Mouse (Mus musculus): Measurements from ENCODE around the gene Lce1j.
"Not testable (repeated sequence)": the region's sequence is repeated elsewhere in the genome, so short reads cannot be mapped to it uniquely, and the experiment has no call there.

Gene Lce1j

DNA sequence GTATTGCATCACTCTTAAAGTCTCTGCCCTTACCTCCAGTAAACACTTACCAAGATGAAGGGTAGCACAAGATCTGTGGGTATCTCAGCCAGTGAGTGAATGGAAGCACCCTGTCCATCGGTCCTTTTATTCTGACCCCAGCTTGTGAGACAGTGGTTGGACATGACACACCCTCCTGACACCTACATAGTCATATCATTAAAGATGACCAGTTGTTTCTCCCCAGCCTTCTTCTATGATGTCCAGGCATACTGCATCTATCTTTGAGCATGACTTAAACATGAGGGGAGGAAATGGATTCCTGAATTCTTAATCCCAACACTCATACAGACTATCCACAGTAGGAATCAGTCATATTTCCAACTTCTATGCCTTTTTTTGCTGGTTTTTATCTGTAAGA lies at the start of gene Lce1j:
Gene Lce1j, minus strand, starts transcription at position 101 of the 400 bp plus-strand sequence.
- DNase-seq (ENCODE audit: low read depth in 1 of 2, low spot score in 2 of 2) = no peak

DNA sequence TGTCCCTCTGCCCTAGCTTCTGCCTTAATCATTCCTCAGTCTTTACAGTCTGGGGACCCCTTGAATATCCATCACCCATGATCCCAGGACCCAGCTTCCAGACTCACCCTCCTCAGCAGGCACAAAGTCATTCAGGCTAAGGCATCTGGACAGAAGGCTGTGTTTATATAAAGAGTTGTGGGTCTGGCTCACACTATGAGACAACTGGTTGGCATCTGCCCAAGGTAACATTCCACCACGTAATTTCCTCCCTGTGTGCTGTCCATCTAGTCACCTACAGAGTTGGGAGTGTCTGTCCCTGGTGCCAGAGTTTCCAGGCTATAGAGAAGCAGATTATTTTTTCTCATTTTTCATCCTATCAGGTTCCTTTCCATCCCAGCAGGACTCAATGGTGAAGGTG lies 36.8 kb upstream of the Lce1j start, which contains the start of gene Kprp:
Gene Kprp, minus strand, starts transcription at position 140 of the 400 bp plus-strand sequence.
- no peak for DNase-seq (ENCODE audit: low read depth in 1 of 2, low spot score in 2 of 2)

DNA sequence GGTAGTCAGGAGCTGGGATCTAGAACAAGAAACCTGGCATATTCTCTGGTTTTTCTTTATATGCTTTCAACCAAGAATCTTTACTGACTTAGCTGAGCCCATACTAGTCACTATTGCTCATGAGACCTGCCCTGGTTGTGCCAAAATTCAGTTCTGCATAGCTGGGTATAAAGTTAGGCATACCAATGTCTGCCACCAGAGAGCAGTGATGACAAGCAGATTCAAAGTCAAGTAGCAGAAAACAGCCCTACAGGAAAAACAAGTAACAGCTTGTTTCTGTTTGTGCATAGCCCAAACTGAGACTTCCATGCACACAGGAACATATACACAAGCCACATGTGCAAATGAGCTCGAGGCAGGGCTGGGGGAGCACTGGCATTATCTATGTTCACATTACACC lies 35.5 kb upstream of the Lce1j start:
- DNase-seq (ENCODE audit: low read depth in 1 of 2, low spot score in 2 of 2) = no peak

DNA sequence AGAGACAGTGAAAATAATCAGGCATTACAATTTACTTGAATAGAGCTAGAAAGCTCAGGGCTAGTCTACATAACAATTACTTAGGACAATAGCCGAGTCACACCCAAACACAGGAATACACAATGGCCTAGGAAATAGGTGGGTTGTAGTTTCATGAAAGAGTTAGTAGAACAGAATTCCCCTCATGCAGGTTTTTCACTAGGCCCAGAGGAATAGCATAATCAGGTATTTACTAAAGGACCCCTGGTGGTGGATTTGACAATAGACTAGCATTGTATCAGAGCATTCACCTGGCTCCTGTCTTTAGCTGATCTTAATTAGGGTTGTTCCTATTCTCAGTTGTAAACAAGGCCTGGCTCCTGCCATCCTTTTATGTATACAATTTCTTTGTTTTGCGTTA lies 25.7 kb upstream of the Lce1j start:
- not testable (repeated sequence) for DNase-seq (ENCODE audit: low read depth in 1 of 2, low spot score in 2 of 2)

DNA sequence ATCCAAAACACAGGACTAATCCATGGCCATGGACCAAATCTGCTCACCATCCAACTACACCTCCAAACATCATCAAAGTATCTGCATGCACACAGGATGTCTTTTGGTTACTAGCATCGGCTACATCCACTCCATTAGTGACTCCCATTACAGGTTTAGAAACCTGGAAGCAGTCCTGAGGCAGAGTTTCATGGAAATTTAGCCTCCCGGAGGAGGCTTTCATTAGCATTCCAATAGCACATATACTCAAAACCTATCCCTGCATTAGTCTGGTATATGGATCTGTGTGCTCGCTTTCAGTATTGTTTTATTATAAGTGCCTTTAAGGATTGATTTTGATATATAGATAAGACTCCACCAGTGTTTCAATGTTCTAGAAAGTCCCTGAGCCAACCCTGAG lies 25.3 kb upstream of the Lce1j start:
- DNase-seq (ENCODE audit: low read depth in 1 of 2, low spot score in 2 of 2) = no peak

DNA sequence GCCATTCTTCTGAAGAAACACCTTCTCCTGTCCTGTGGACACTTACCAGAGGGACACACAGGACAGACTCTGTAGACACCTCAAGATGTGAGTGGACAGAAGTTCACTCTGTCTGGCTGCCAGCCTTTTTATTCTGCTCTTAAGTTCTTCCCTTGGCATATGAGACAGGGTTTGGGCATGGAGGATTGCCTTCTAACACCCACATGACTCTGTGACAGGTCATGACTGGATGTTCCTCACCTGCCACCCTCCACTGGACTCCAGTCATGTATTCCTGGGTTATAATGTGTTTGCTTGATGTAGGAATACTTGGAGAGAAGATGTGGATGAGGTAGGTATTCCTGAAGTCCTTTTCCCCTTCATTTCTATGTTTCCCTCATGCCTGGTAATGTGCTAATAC lies 17.5 kb upstream of the Lce1j start, which contains the start of gene Lce1k:
Gene Lce1k, minus strand, starts transcription at position 101 of the 400 bp plus-strand sequence.
- no peak for DNase-seq (ENCODE audit: low read depth in 1 of 2, low spot score in 2 of 2)

DNA sequence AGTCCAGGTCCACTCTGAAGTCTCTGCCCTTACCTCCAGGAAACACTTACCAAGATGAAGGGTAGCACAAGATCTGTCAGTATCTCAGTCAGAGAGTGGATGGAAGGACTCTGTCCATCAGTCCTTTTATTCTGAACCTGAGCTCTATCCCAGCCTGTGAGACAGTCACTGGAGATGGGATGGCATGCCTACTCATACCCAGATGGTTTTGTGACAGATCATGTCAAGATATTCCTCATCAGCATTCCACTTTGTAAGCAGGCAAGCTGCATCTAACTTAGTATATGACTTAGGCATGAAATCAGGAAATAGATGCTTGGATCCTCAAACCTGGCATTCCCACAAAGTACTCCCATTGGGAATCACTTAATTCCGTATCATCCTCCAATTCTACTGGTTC lies 11.5 kb downstream of the Lce1j start, which contains the start of gene Lce1i:
Gene Lce1i, minus strand, starts transcription at position 101 of the 400 bp plus-strand sequence.
- DNase-seq (ENCODE audit: low read depth in 1 of 2, low spot score in 2 of 2) = no peak

DNA sequence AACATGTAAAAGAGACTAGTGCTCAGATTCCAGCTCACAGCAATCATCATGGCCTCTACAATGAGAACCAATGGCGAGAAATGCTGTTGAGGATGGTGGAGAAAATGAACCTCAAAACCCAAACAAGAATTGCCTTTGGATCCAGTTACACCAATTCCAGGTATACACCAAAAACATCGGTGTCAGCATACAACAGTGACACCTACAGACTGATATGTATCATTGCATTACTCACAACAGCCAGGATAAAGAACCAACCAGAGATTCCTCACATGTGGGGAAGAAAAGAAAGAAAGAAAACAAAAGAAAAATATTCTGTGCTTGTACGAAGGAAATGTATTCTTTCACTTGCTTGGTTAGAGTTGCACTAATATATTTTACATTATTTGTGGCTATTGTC lies 18.7 kb downstream of the Lce1j start:
- DNase-seq (ENCODE audit: low read depth in 1 of 2, low spot score in 2 of 2) = no peak

DNA sequence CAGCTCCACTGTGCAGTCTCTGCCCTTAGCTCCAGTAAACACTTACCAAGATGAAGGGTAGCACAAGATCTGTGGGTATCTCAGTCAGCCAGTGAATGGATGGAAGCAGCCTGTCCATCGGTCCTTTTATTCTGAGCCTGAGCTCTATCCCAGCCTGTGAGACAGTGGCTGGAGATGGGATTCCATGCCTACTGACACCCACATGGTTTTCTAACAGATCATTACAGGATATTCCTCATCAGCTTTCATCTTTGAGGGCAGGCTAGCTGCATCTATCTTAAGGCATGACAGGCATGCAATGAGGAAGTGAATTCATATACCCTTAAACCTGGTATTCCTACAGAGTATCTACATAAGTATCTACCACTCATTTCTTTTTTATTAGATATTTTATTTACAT lies 25.3 kb downstream of the Lce1j start, which contains the start of gene Lce1h:
Gene Lce1h, minus strand, starts transcription at position 101 of the 400 bp plus-strand sequence.
- no peak for DNase-seq (ENCODE audit: low read depth in 1 of 2, low spot score in 2 of 2)

DNA sequence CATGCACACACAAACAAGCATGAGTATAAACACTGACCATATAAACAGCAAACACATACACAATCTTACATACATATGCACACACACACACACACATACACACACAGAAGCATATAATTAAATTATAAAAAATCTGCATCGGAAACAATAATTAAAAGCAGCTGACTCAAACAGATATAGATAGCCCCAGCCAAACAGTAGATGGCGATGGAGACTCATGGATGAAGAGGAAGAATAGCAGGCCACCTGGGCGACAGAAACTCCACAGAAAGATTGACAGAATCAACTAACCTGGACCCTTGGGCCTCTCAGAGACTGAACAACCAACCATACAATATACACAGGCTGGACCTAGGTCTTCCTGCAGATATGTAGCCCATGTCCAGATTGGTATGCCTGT lies 37.1 kb downstream of the Lce1j start:
- DNase-seq (ENCODE audit: low read depth in 1 of 2, low spot score in 2 of 2) = no peak

DNA sequence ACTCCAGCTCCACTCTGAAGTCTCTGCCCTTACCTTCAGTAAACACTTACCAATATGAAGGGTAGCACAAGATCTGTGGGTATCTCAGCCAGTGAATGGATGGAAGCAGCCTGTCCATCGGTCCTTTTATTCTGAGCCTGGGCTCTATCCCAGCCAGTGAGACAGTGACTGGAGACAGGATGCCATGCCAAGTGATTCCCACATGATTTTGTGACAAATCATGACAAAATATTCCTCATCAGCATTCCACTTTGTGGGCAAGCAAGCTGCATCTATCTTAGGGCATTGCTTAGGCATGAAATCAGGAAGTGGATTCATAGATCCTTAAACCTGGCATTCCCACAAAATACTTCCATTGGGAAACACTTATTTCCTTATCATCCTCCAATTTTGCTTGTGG lies 38.1 kb downstream of the Lce1j start, which contains the start of gene Lce1g:
Gene Lce1g, minus strand, starts transcription at position 101 of the 400 bp plus-strand sequence.
- no peak for DNase-seq (ENCODE audit: low read depth in 1 of 2, low spot score in 2 of 2)

DNA sequence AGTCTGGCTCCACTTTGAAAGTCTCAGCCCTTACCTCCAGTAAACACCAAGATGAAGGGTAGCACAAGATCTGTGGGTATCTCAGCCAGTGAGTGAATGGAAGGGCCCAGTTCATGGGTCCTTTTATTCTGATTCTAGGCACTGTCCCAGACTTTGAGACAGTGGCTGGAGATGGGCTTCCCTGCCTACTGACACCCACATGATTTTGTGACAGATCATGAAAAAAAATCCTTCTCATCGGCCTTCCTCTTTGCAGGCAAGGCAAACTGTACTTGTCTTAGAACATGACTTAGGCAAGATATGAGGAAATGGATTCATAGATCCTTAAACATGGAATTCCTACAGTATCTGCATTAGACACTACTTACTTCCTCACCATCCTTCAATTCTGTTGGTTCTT lies 51.3 kb downstream of the Lce1j start, which contains the start of gene Gm38119:
Gene Gm38119, minus strand, starts transcription at position 101 of the 400 bp plus-strand sequence.
- DNase-seq (ENCODE audit: low read depth in 1 of 2, low spot score in 2 of 2) = no peak

Data from monocyte, adult 2 months (primary cell).